Mouse (Mus musculus) adrenal gland, postnatal 36 days (tissue): Measurements from ENCODE around the gene Hfe. TPM values are rescaled to one million over a fixed set of nuclear protein-coding genes. Genes with fewer than 3 reads are reported as not detected.

Experiments
- DNase-seq, 2 experiments: peaks; one replicate each; pipeline ENCODE4 v3.0.0; 2021; ENCODE audit warnings: mixed read lengths in 1 of 2
- long read RNA-seq, 2 experiments: library from polyadenylated mRNA; stranded (forward); transcript quantifications; one replicate each; pipeline ENCODE4 v2.0.0; 2021; ENCODE audit warnings: borderline sequencing depth in 2 of 2
- total RNA-seq, 2 experiments: library from RNA; stranded (reverse); gene quantifications; 2 replicates each; pipeline ENCODE4 v1.2.3; 2021

Gene Hfe
- total RNA-seq, result 10 to 100 TPM; 29.2 to 49.8 TPM
- long read RNA-seq, experiment 1, transcript Hfe-202 (6 exons, 3,572 nt), result major isoform, 77 of 87 reads
- long read RNA-seq, experiment 1, partial matches to known transcripts, result 6 of 87 reads
- long read RNA-seq, experiment 1, other reads (novel, unspliced or antisense), result 4 of 87 reads
- long read RNA-seq, experiment 2, transcript Hfe-202 (6 exons, 3,572 nt), result major isoform, 19 of 21 reads
- long read RNA-seq, experiment 2, partial matches to known transcripts, result 1 of 21 reads
- long read RNA-seq, experiment 2, other reads (novel, unspliced or antisense), result 1 of 21 reads

DNA sequence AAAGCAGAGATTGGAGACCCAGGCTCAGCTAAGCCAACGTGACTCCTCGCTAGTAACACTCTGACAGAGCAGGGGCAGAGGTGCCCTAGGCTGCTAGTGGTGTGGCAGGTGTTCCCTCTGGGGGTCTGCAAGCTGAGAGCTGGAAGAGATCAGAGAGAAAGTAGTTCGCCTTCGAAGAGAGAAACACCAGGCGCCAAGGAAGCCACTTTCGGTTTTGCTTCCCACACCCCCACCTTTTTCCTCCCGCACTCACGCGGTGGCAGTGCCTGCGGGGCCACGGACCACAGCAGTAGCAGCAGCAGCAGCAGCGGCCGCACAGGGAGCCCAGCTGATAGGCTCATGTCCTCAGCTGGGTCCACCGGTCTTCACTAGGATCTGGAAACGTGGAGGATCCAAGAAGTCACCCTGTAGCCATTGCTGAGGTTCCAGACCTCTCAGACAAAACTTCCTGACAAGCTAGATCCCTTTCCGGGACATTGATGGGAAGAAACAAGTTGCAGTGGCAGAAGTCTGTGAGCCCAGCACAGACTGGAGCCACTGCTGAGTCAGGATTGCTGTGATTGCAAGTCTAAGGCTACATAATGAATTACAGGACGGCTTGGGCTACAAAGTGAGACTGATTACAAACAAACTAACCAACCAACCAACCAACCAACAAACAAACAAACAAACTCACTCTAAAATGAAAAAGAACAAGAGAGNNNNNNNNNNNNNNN lies at the start of gene Hfe:
TSS of gene Hfe (minus strand) at position 481 of the 716 bp plus-strand sequence.
- DNase-seq, result peak; percentile 71 to 77

GRCm38 (mm10) chr13:23759916-23760239 lies 49.2 kb upstream of the Hfe start:
- DNase-seq, result no peak

GRCm38 (mm10) chr13:23759251-23759771 lies 48.7 kb upstream of the Hfe start:
- no peak for DNase-seq

DNA sequence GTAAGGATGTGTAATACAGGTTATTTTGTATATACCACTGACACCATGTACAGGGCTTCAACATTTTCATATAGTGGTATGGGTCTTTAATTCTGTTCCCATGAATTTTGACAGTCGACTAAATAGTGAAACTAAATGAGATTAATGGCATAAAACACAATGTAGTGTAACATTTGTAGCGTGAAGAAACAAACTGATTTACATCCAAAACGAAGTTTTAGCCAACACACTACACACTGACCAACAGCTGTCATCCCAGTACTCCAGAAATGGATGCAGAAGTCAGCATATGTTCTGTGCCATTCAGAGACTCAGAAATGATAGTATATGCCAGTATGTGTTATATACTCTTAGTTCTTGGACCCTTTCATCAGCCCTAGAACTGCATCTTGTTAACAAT lies 47.3 kb upstream of the Hfe start:
- no peak for DNase-seq

DNA sequence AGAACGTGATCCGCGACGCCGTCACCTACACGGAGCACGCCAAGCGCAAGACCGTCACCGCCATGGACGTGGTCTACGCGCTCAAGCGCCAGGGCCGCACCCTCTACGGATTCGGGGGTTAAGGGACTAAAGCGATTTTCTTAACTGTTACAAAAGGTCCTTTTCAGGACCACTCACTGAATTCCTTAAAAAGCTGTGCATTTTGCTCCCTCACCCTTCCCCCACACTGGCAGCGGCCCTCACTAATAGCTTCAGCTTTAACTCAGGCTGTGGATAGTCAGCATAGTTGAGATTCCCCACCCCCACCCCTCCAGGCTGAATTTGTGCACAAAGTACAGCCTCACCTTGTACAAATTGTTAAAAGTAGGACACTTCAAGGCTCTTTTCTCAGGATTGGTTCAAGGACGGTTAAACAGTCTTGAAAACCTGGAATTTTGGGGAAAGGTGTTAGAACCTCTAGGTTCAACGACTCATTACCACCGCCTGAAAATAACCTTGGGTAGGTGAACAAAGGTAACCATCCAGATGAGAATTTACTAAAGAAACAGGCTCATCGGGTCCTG lies 46.6 kb upstream of the Hfe start:
- DNase-seq, result no peak

DNA sequence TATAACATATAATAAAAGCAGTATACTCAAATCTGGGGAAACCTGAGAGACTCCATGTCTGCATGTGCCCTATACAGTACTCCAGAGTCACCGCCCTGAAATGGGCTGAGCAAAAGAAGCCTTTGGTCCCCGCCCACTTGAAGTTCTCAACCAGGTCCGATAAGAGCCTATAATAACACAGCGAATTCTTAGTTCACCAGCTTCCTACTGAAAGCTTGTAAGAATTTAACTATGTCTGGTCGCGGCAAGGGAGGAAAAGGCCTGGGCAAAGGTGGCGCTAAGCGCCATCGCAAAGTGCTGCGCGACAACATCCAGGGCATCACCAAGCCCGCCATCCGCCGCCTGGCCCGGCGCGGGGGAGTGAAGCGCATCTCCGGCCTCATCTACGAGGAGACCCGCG lies 46.1 kb upstream of the Hfe start, which contains the start of gene Hist1h4b:
TSS of gene Hist1h4b (plus strand) at position 224 of the 400 bp plus-strand sequence.
- peak; percentile 87 to 90 for DNase-seq

DNA sequence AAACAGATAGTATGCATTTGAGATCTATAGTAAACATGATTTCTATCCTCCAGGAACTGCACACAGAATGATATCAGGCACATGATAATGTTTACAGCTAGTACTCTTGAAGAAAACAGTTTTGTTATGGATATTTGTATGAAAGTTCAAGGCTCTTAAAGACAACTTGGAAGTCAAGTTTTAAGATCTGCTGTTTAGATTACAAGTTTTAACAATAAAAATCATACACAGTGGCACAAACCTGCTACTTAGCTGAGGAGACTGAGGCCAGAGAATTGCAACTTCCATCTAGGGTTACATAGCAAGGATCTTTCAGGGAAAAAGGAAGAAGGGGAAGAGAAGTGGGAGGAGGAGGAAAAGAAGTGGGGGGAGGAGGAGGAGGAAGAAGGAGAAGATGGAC lies 44.3 kb upstream of the Hfe start:
- no peak for DNase-seq

DNA sequence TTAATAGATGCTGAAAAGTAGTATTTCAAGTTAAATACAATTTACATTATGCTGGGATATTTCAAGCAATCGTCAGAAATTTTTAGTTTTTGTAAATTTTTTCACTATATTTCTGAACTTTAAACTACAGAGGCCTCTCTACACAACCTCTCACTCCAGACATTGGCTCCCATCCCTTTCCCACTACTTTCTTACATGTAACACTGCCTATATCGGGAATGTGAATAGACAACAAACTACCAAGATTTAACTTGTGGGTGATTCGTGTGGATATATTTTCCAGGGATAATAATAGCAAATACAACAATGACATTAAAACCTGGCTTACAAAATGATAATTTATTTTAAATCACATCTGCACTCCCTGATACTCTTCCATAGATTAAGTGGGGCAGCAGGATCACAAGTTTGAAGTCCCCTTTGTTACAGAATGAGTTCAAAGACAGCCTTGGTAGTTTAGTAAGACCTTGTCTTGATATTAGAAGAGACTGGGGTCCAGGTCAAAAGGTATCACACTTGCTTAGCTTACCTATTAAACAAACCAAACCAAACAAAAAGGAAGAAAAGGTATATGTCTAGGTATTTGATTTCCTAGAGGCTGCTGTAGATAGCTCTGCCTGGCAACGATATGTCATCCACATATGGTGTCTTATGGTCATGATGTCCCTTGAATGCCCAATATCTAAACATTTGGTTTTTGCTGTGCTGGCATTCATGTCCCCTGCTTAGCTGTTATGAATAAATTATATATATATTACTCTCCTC lies 42.8 kb upstream of the Hfe start:
- DNase-seq, result no peak

DNA sequence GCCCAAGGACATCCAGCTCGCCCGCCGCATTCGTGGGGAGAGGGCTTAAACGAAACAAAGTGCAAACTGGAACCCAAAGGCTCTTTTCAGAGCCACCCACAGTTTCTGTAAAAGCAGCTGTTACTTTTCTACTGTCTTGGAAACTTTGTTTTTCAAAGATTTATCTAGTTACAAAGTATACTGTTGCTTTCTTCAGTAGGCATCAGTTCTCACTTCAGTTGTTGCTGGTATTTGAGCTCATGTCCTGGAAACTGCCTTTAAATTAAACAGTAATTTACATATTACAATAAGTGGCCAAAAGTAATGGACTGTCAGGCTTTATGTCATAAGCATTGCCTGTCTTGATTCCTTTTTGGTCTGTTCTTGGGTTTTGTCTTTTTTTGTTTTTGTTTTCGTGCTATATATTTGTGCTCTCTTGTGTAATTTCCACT lies 42.1 kb upstream of the Hfe start:
- DNase-seq, result no peak

- DNase-seq, result peak; percentile 92
These were observed 41.5 kb upstream of the Hfe start, which contains the start of gene Hist1h3b for GRCm38 (mm10) chr13:23752067-23752741. Gene Hist1h3b, plus strand, starts transcription at chr13:23752267.

DNA sequence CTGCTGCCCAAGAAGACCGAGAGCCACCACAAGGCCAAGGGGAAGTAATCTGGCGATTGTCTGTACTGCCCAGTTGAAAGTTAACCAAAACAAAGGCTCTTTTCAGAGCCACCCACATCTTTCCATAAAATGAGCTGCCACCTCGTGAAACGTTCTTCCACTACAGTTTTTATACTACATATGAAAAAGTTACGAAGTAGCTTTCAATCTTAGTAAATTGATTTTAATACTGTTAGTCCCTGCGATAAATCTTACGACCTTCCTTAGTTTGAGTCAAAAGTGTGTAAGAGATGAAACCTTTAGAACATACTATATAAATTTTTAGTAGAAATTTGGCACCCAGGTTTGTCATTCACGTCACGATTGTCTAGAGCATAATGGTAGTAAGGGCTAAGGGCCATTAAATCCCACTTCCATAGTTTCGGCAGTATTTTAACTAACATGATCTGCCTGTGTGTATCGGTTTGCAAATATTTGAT lies 40.9 kb upstream of the Hfe start:
- DNase-seq, result no peak

DNA sequence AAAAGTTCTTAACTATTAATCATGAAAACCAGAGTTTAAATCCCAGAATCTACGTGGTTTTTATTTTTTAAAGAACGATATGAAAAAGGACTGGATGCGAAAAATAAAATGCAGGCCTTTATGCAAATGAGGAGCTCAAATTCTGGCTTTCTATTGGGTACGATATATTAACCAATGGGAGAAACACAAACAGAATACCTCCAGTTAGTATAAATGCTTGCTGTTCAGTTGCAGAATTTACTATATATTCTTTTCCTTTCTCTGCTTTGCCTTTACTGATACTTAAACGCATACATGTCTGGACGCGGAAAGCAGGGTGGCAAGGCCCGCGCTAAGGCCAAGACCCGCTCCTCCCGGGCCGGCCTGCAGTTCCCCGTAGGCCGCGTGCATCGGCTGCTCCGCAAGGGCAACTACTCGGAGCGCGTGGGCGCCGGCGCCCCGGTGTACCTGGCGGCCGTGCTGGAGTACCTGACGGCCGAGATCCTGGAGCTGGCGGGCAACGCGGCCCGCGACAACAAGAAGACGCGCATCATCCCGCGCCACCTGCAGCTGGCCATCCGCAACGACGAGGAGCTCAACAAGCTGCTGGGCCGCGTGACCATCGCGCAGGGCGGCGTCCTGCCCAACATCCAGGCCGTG lies 40.3 kb upstream of the Hfe start, which contains the start of gene Hist1h2ab:
TSS of gene Hist1h2ab (plus strand) at position 288 of the 639 bp plus-strand sequence.
- peak in 1 of 2 experiments; percentile 39 for DNase-seq

DNA sequence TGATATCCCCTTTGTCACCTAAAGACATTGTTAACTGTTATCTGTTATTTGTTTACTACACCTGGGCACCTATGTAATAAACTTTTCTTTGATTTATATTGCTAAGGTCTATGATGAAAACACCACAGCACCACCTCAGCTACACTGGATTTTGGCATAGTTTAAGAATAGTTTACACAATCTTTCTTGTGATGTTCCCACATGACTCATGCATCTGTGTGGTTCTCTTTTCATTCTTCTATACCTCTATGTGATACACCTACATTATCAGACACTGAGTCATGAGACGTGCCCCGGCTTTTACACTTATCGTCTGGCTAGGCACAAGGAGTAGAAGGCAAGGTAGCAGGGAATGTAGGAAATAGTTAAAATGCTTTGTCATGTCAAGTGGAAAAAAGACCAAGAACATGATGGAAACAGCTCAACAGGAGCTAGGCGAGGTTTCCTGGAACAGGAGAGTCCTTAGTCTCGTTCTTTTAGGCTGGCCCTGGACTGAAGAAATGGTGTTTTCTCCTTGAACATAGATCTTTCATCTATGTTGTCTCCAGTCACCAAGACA lies 39.0 kb upstream of the Hfe start:
- DNase-seq, result no peak

- no peak for DNase-seq
These were observed 37.2 kb upstream of the Hfe start for GRCm38 (mm10) chr13:23747892-23748288.

- no peak for DNase-seq
These were observed 36.6 kb upstream of the Hfe start for GRCm38 (mm10) chr13:23747081-23747891.

GRCm38 (mm10) chr13:23746201-23747080 lies 35.8 kb upstream of the Hfe start, which contains the start of gene Hist1h2bb:
Gene Hist1h2bb, plus strand, starts transcription at chr13:23746734.
- peak; percentile 57 for DNase-seq

GRCm38 (mm10) chr13:23745381-23746161 lies 34.9 kb upstream of the Hfe start, which contains the start of gene Hist1h3c:
Gene Hist1h3c, minus strand, starts transcription at chr13:23745602.
- DNase-seq, result peak; percentile 77 to 86
